Comparison of ENCODE assay signal across 8 mouse cellular contexts in genomic region chr9:123367636-123368035, GRCm38 (mm10). TPM values are rescaled to one million over a fixed set of nuclear protein-coding genes. Genes with fewer than 3 reads are reported as not detected.
A peak's percentile ranks its signal among the peaks of the same experiment; 100 is the strongest.
DNase-seq lines count a peak whose midpoint lies in the region; ATAC-seq and TF ChIP-seq lines count a peak whose summit lies in the region.

No protein-coding gene starts in this region.

- no peaks in the 10 kb centered on the region for H3K9me3 ChIP-seq in heart, embryonic 12.5 days (replicated peaks)
- H3K9me3 ChIP-seq in hindbrain, embryonic 13.5 days = no peaks in the 10 kb centered on the region
- no peaks in the 10 kb centered on the region for H3K9me3 ChIP-seq in midbrain, embryonic 12.5 days

- H3K36me3 ChIP-seq in heart, embryonic 12.5 days = peaks cover 9% of the 10 kb centered on the region
- H3K36me3 ChIP-seq in hindbrain, embryonic 13.5 days = peaks cover 10% of the 10 kb centered on the region
- peaks cover 11% of the 10 kb centered on the region; the same call in 1 of the 2 replicates for H3K36me3 ChIP-seq in midbrain, embryonic 12.5 days

- no peak overlapping the region for H3K27ac ChIP-seq in heart, embryonic 12.5 days (ENCODE audit: poor library complexity, severe bottlenecking)
- H3K27ac ChIP-seq in hindbrain, embryonic 13.5 days = 0 out of 2 replicates have a peak overlapping the region, but pooled peaks have one; percentile 93
- no peak overlapping the region for H3K27ac ChIP-seq in midbrain, embryonic 12.5 days (replicated peaks)
- H3K27ac ChIP-seq in cerebellum, adult 2 months (ENCODE audit: insufficient read depth, low read length) = no peak overlapping the region

- H3K4me2 ChIP-seq in heart, embryonic 12.5 days = peak overlapping the region; percentile 77
- peak overlapping the region; percentile 67 for H3K4me2 ChIP-seq in hindbrain, embryonic 13.5 days
- peak overlapping the region; percentile 77 for H3K4me2 ChIP-seq in midbrain, embryonic 12.5 days (replicated peaks)

- intact Hi-C loops in heart, postnatal 25 days (cut with DNase I) = loop anchor here (5.0 kb wide), 2 partner anchors 105 to 160 kb away; partner anchors contain the start of genes Sacm1l and Tmem158

- TF ChIP-seq CTCF in cerebellum, adult 2 months (IDR thresholded peaks at IDR 0.05; ENCODE audit: borderline replicate concordance, insufficient read depth, low read depth, low read length) = no peak

- peak overlapping the region; percentile 82 for H3K4me3 ChIP-seq in heart, embryonic 12.5 days
- peak overlapping the region; percentile 68 for H3K4me3 ChIP-seq in hindbrain, embryonic 13.5 days
- peak overlapping the region; percentile 73 for H3K4me3 ChIP-seq in midbrain, embryonic 12.5 days
- no peak overlapping the region for H3K4me3 ChIP-seq in cerebellum, adult 2 months (replicated peaks; ENCODE audit: insufficient read depth, low read depth, low read length)

- H3K9ac ChIP-seq in heart, embryonic 12.5 days = peak overlapping the region; percentile 84
- peak overlapping the region; percentile 80 for H3K9ac ChIP-seq in hindbrain, embryonic 13.5 days
- H3K9ac ChIP-seq in midbrain, embryonic 12.5 days (replicated peaks) = peak overlapping the region; percentile 68; the same call in 1 of the 2 replicates

- 0 out of 2 replicates have a peak, but pooled peaks cover 4% of the 10 kb centered on the region for H3K4me1 ChIP-seq in heart, embryonic 12.5 days (replicated peaks)
- H3K4me1 ChIP-seq in hindbrain, embryonic 13.5 days (replicated peaks) = peaks cover 18% of the 10 kb centered on the region
- H3K4me1 ChIP-seq in midbrain, embryonic 12.5 days = peaks cover 12% of the 10 kb centered on the region; the same call in 1 of the 2 replicates
- no peaks in the 10 kb centered on the region for H3K4me1 ChIP-seq in cerebellum, adult 2 months (ENCODE audit: control insufficient read depth, insufficient read depth, low read length)

- H3K27me3 ChIP-seq in heart, embryonic 12.5 days (replicated peaks) = no peaks in the 10 kb centered on the region
- no peaks in the 10 kb centered on the region for H3K27me3 ChIP-seq in hindbrain, embryonic 13.5 days
- no peaks in the 10 kb centered on the region for H3K27me3 ChIP-seq in midbrain, embryonic 12.5 days
- no peaks in the 10 kb centered on the region for H3K27me3 ChIP-seq in cerebellum, adult 2 months (ENCODE audit: control insufficient read depth, insufficient read depth, low read length)

- DNase-seq in heart, postnatal 25 days (ENCODE audit: low spot score) = no peak
- DNase-seq in MN1 (ENCODE audit: low spot score) = peak; percentile 39
- no peak for DNase-seq in cerebellum, adult 2 months
- DNase-seq in cerebellum, adult 11-12 months = no peak
- no peak for DNase-seq in right cerebral cortex, postnatal 25 days

- no peak for TF ChIP-seq POLR2A in cerebellum, adult 2 months (IDR thresholded peaks at IDR 0.05; ENCODE audit: borderline replicate concordance, insufficient read depth, low read length)

- no peak for ATAC-seq in heart, embryonic 12.5 days (ENCODE audit: insufficient number of reproducible peaks, low FRiP score)
- no peak for ATAC-seq in hindbrain, embryonic 13.5 days (ENCODE audit: low FRiP score)
- no peak for ATAC-seq in midbrain, embryonic 12.5 days (ENCODE audit: low FRiP score, low read depth)

RNA-seq across cellular contexts. Expression of gene Lars2, which starts 0.9 kb away (rescaled TPM):
- 936 and 1,002 TPM in 2 replicates for polyA plus RNA-seq in heart, embryonic 12.5 days (2016; fragmentation: Nextera tagmentation; extraction: Ambion mirVana)
- 10 to 100 TPM; 51.0 to 65.0 TPM for total RNA-seq in heart, postnatal 25 days (2021)
- polyA plus RNA-seq in hindbrain, embryonic 13.5 days (2015; fragmentation: Nextera tagmentation; extraction: Ambion mirVana) = 924 and 941 TPM in 2 replicates
- 1,003 and 1,084 TPM in 2 replicates for polyA plus RNA-seq in midbrain, embryonic 12.5 days (2016; fragmentation: Nextera tagmentation; extraction: Ambion mirVana)
- polyA plus RNA-seq in cerebellum, adult 2 months (2012; rRNA removed) = 2,134 and 2,230 TPM in 2 replicates
